Mouse (Mus musculus): ENCODE data around the gene Nadk. TPM values are rescaled to one million over a fixed set of nuclear protein-coding genes. Genes with fewer than 3 reads are reported as not detected.

The Nadk gene
- total and polyA plus RNA-seq, 3 experiments, result 162 to 204 (median 199) TPM

DNA sequence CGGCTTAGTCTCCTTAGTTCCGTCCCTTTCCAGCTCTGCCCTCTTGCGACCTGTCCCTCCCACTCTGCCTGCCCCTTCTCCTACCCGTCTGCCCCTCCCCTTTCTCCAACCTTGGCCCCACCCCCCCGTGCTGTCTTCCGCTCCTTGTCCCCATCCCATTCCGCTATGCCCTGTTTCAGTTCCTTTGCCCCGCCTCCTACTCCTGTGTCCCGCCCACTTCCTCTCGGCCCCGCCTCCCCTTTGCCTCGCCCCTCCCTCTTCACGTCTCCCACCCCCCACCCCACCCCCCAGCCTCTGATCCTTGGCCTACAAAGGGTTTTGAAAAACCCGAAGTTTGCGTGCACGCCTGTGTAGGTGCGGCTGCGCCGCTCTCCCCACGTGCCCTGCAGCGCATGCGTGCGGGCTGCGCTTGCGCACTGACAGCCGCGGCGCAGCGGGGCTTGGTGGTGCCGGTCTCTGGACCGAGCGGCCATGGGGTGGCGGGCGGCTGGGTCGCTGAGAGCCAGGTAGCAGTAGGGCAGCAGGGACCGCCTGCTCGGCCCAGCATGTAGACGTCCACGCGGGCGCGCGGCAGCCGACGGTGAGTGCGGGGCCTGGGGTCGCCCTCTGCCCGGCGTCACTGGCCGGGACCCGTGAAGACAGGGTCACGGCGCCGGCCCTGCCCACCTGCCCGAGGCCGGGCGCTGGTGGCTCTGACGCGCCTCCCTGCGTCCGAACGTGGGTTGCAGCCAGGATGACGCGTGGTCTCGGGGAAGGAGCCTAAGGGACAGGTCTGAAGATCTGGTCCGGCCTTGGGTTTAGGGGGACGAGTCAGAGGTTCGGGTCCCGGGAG, 1.4 kb downstream of the Nadk start (continued):
- peak; percentile 61 for TF ChIP-seq IRF4 (IDR thresholded peaks at IDR 0.05; ENCODE audit: low read depth, low read length)
- no peak for TF ChIP-seq PAX5 (IDR thresholded peaks at IDR 0.05; ENCODE audit: low read length)
- TF ChIP-seq RAD21 (IDR thresholded peaks at IDR 0.05; ENCODE audit: low read depth, low read length), result peak; percentile 57
- peak; percentile 68 for TF ChIP-seq USF2 (conservative IDR thresholded peaks at IDR 0.05; ENCODE audit: low read depth, low read length)
- TF ChIP-seq BHLHE40 (IDR thresholded peaks at IDR 0.05; ENCODE audit: low read depth, low read length), result peak; percentile 93
- TF ChIP-seq MXI1 (IDR thresholded peaks at IDR 0.05; ENCODE audit: low read depth, low read length), result peak; percentile 95
- TF ChIP-seq SIN3A (IDR thresholded peaks at IDR 0.05; ENCODE audit: low read length), result peak; percentile 80
- TF ChIP-seq MEF2A (IDR thresholded peaks at IDR 0.05; ENCODE audit: borderline replicate concordance, low read depth, low read length), result no peak
- no peak for TF ChIP-seq JUND (conservative IDR thresholded peaks at IDR 0.05; ENCODE audit: low read depth, low read length)
- no peak for TF ChIP-seq JUN (IDR thresholded peaks at IDR 0.05; ENCODE audit: insufficient read depth, low read depth, low read length)
- TF ChIP-seq ZKSCAN1 (IDR thresholded peaks at IDR 0.05; ENCODE audit: borderline replicate concordance, low read depth, low read length), result no peak
- TF ChIP-seq RCOR1 (conservative IDR thresholded peaks at IDR 0.05; ENCODE audit: low read depth, low read length), result no peak; the same call in 1 of the 2 replicates

DNA sequence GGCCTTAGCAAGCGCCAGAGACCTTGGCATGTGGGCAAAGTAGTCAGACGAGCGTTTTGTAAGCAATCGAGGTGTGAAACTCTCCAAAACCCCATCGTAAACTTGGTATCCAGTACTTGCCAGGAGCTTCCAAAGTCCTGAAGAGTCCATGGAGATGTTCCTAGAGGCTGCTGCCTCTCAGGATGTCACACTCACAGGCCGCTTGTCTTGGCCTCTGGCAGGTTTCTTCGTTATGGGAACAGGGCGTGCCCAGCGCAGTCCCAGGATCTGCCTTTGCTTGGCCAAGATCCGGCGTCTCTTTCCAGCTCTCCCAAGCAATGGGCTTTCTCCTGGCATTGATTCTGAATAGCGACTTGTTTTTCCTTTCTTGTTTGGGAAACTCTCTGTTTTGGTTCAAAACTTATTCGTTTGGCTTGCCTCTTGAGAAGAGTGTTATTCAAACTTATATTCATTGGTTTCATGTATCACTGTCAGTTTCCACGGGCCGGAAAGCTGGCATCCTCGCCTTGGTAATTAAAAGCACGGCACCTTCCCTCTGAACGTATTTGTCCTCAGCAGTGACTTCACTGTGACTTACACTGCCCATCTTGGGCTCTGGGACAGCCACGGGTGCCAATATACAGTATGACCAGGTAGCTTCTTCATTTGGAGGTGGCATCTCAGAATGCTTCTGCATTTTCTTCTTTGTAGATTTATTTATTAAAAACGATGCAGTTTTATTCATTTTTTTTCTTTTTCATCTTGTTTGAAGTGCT, 2.3 kb downstream of the Nadk start:
- no peak for TF ChIP-seq MAZ (IDR thresholded peaks at IDR 0.05; ENCODE audit: low read depth, low read length)
- TF ChIP-seq CHD1 (IDR thresholded peaks at IDR 0.05; ENCODE audit: low read depth, low read length), result no peak
- TF ChIP-seq POLR2A (IDR thresholded peaks at IDR 0.05; ENCODE audit: low read depth, low read length), result no peak
- no peak for TF ChIP-seq NRF1 (IDR thresholded peaks at IDR 0.05; ENCODE audit: low read depth, low read length)
- TF ChIP-seq GABPA (IDR thresholded peaks at IDR 0.05; ENCODE audit: insufficient replicate concordance, low read depth, low read length), result no peak
- Histone ChIP-seq H3K9ac (ENCODE audit: insufficient read depth, low read depth) (peak overlapping the region; percentile 91), H3K4me1 (ENCODE audit: control insufficient read depth in 1 of 2, insufficient read depth in 2 of 2) (peaks cover 17 to 73% of the 10 kb centered on the region in 2 experiments), H3K9me3 (replicated peaks; ENCODE audit: low read length) (no peaks in the 10 kb centered on the region), H3K27me3 (replicated peaks) (no peaks in the 10 kb centered on the region), H3K4me3 (replicated peaks in 1 of 3; ENCODE audit: low read depth in 2 of 3, low read length in 2 of 3, poor library complexity in 1 of 3) (peak overlapping the region; percentile 76 to 88 (median 81)), H3K36me3 (replicated peaks in 1 of 2; ENCODE audit: control insufficient read depth in 1 of 2, insufficient read depth in 1 of 2, low read length in 1 of 2) (peaks cover 16 to 35% of the 10 kb centered on the region in 2 experiments), H3K79me2 (replicated peaks; ENCODE audit: control insufficient read depth, extremely low read depth, insufficient read depth, poor library complexity, severe bottlenecking) (peaks cover 51% of the 10 kb centered on the region), H3K27ac (ENCODE audit: insufficient read depth, low read depth) (peak overlapping the region; percentile 89), H3K4me2 (ENCODE audit: insufficient read depth, low read depth, poor library complexity, severe bottlenecking) (peak overlapping the region; percentile 80)
- dilution Hi-C loops (cut with MboI; ENCODE audit: extremely low pct_ligation_motif_present, extremely low pct_unique_long_range_greater_than_20kb, low sequenced_read_pairs), result no loop called here
- DNase-seq (ENCODE audit: extremely low read depth), result no peak
- in situ Hi-C loops (cut with MboI; ENCODE audit: low pct_ligation_motif_present, low pct_unique_long_range_greater_than_20kb, low sequenced_read_pairs), result loop anchor here (5.0 to 10.0 kb wide), 2 partner anchors 50 to 82 kb away; no protein-coding TSS in a partner anchor
